Mouse (Mus musculus): ENCODE measurements around the gene Mcrip2.
"Not testable (repeated sequence)": the region's sequence is repeated elsewhere in the genome, so short reads cannot be mapped to it uniquely, and the experiment has no call there.

Mcrip2 gene

DNA sequence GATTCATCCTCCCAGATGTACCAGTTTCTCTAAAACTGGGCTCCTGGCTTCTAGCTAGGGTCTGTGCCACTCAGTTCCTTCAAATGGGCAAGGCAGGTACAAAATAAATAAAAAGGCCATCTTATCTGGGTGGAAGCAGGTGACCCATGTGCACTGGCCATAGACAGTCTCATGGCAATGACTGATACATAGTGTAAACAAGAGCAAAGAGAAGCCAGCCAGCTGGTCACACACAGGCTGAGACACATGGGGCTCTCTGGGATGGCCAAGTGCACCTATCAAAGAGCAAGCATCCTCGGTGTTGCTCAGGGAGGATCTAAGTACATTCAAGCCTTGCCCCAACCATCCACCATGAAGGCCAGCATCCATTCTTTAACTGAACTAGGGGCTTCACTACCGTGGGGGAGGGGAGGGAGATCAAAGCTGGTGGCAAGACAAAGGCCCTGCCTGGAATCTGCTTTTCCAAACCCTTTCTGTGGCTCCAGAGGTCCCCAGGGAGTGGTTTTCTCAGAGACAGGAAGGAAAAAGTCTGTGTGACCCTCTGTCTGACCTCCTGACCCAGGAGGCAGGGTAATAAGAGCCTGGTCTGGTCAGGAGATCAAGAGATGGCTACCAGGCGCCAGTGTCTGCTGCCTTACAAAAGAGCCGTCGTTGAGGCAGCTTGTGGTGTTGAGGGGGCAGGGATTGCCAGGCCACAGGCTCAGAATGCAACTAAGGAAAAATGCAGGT is 12.5 kb upstream of the Mcrip2 start:
- DNase-seq (ENCODE audit: low read depth), result no peak

GRCm38 (mm10) chr17:25880196-25880910 is 11.8 kb upstream of the Mcrip2 start, which contains the start of gene Wfikkn1:
Wfikkn1 (minus strand) TSS chr17:25880858.
- no peak for DNase-seq (ENCODE audit: low read depth)

DNA sequence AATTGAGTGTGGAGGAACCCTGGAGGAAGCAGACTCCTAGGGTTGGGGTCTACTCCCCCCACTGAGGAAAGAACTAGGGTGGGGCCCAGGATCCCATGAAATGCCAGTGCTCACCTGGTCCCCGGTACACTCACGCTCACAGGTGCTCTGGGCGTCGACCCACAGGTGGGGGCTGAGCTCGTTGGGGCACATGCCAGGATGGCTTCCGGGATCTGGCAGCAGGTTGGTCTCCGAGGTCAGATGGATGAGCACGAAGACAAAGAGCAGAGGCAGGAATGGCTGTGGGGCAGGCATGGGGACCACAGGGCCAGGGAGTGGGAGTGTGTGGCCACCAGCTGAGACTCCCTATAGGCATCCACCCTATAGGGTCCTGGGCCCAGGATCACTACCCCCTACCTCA is 11.2 kb upstream of the Mcrip2 start:
- no peak for DNase-seq (ENCODE audit: low read depth)

DNA sequence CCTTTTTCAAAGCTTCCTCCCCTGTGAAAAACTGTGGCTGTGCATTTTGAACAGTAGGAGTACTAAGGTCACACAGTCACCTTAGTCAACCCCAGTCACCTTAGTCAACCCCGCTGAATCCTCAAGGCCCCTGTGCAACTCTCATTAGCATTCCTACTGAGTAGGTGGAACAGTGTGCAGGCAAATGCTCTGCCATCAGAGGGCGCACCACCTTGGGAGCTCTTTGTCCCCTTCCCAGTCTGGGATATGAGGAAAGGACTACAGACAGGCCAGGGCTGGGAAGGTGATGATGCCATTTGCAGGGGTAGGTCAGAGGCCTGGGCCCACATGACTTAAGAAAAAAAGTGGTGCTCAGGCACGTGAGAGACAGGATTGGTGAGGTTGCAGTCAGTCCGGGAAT is 10.7 kb upstream of the Mcrip2 start:
- no peak for DNase-seq (ENCODE audit: low read depth)

GRCm38 (mm10) chr17:25878611-25879180 is 10.1 kb upstream of the Mcrip2 start:
- DNase-seq (ENCODE audit: low read depth), result no peak

DNA sequence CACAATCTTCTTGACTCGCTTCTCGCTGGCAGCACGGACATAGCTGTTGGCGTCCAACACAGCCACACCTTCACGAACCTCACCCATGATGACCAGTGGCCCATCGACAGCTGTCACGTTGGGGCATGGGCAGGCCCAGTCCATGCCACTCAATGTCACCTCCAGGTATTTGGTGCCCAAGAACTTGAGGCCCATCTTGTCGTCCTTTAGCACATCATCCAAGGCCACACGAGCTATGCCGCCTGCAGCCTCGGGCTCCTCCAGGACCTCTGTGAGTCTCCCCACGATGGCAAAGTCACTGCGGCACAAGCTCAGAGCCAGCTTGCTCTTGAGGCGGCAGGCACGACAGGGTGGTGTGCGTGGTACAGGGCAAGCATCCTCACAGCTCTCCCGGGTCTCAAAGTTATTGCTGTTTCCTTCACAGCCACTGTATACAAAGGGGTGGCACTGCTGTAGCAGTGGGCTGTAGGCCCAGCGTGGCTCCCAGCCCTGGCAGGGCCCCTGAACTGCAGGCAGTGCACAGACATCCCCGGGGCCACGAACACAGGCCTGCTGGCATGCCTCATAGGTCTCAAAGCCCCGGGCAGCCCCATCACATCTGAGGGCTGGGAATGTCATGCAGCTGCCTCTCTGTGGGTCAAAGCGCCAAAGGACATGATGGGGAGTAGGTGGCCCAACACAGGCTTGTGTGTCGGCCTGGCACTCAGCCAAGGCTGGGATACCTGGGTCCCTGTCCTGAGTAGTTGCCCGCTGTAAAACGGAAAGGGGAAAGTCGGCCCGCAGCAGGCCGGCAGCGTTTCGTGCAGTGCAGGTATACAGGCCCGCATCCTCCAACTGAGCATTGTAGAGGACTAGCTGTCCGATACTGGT is 9.4 kb upstream of the Mcrip2 start:
- no peak for DNase-seq (ENCODE audit: low read depth)

DNA sequence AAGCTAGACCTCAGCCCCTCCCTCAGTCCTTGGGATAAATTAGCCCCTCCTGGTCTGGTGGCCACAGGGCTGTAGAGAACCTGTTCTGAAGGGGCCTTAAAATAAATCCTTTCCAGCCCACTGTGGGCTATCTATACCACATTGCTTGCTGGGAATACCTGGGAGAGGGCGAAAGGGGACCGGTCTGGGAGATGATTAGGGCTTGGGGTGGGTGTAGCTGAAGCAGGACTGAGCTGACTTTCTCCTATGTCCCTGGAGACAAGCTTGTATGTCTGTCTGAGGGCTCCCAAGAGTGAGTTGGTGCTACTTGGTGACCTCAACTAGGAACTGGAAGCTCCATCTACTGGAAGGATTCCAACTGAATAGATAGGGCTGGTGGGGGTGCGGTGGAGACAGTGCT is 8.5 kb upstream of the Mcrip2 start:
- no peak for DNase-seq (ENCODE audit: low read depth)

DNA sequence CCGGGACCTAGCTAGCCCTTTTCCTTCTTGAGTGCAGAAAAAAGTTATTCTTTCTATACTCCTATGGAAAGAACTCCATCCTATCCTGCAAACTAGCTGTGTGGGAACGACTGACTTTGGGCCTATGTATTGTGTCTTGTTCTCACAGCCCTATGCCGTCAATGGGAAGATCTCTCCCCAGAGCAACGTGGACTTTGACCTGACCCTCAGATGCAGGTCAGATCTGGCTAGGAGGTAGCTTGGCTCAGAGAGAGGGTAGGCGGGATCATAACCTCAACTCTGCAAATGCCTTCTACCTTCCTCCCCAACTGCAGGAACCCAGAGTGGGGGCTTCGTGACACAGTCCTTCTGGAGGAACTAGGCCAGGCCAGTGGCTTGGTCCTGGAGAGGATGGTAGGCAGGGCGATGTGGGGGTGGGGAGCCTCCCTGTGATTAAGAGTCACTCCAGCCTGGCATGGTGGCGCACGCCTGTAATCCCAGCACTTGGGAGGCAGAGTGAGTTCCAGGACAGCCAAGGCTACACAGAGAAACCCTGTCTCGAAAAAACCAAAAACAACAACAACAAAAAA is 7.9 kb upstream of the Mcrip2 start:
- DNase-seq (ENCODE audit: low read depth), result no peak

- peak; percentile 79 for DNase-seq (ENCODE audit: low read depth)
Measured at GRCm38 (mm10) chr17:25875171-25876136, 6.9 kb upstream of the Mcrip2 start.

GRCm38 (mm10) chr17:25874721-25875170 is 6.2 kb upstream of the Mcrip2 start, which contains the start of gene Mettl26:
Mettl26 (plus strand) TSS chr17:25875074.
- DNase-seq (ENCODE audit: low read depth), result peak; percentile 88

- DNase-seq (ENCODE audit: low read depth), result no peak
Measured at GRCm38 (mm10) chr17:25874148-25874720, 5.7 kb upstream of the Mcrip2 start.

DNA sequence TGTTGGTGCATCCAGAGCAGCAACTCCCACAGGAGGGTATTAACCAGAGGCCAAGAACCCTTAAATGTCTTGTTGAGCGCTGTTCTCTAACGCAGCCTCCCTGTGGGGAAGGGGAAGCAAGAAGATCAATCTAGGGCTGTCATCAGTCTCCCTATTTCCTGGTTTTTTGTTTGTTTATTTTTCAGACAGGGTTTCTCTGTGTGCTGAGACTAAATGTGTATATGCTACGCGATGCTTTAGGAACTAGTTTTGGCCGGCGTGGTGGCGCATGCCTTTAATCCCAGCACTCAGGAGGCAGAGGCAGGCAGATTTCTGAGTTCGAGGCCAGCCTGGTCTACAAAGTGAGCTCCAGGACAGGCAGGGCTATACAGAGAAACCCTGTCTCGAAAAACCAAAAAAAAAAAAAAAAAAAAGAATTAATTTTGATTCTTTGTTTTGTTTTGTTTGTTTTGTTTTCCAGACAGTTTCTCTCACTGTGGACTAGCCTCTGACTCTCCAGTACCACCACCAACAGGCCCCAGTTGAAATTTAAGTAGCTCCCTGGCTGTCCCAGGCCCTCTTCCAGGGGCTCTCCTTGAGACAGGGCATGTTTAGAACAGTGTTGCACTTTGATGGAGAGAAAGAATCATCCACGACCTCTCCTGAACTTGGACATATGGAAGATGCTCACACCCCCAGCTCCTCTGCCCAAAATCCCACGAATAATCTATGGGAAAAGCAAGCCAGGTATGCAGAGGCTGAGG is 5.0 kb upstream of the Mcrip2 start:
- no peak for DNase-seq (ENCODE audit: low read depth)

DNA sequence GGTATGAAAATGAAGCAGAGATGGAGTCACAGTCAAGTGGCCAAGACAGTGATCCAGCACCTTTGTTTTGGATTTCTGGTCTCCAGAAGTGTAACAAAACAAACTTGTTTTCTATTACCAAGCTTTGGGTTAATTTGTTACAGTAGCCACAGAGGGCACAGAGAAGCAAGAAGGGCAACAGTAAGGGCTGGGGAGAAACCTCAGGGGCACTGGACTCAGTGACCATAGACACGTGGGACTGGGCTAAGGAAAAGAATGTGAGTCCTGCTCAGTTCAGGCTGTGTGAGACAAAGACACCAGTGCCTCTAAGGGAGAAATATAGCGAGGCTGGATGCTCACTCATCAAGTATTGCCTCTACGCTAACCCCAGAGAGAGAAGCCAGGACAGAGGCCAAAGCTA is 4.1 kb upstream of the Mcrip2 start:
- DNase-seq (ENCODE audit: low read depth), result no peak

DNA sequence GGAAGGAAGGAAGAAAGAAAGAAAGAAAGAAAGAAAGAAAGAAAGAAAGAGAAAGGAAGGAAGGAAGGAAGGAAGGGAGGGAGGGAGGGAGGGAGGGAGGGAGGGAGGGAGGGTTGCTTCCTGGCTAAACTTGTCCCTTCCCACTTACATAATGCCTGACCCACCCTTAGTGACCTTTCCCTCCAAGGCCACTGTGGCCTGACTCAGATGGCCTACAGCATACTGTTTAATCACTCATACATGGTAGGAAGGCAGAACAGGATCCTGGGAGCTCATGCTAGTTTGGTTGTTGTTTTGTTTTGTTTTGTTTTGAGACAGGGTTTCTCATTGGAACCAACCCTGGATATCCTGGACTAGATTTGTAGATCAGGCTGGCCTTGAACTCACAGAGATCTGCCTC is 3.0 kb upstream of the Mcrip2 start:
- DNase-seq (ENCODE audit: low read depth), result not testable (repeated sequence)

DNA sequence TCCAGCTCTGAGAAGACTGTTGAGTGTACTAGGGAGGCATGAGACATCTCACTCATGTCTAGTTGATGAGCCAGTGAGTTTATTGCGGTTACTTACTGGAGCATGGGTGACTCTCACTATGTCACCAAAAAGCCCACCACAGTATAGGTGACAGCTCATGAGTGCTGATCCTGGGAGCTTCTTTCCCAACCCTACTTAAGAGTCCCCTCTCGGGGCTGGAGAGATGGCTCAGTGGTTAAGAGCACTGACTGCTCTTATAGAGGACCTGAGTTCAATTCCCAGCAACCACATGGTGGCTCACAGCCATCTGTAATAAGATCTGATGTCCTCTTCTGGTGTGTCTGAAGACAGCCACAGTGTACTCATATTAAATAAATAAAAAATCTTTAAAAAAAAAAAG is 1.4 kb upstream of the Mcrip2 start:
- DNase-seq (ENCODE audit: low read depth), result no peak

DNA sequence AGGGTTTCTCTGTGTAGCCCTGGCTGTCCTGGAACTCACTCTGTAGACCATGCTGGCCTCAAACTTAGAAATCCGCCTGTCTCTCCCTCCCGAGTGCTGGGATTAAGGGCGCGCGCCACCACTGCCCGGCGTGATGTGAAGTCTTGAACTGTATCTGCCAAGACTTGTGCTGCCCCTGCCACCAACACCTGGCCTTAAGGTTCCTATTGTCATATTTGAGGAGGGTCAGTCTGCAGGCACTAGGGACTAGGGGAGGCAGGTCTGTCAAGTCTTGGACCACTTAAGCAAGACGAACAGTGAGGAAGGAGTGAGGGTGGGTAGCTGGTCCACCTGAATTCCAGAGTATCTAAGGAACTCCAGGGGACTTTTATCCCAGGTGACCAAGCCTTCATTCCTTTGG is 934 bp upstream of the Mcrip2 start:
- DNase-seq (ENCODE audit: low read depth), result no peak

DNA sequence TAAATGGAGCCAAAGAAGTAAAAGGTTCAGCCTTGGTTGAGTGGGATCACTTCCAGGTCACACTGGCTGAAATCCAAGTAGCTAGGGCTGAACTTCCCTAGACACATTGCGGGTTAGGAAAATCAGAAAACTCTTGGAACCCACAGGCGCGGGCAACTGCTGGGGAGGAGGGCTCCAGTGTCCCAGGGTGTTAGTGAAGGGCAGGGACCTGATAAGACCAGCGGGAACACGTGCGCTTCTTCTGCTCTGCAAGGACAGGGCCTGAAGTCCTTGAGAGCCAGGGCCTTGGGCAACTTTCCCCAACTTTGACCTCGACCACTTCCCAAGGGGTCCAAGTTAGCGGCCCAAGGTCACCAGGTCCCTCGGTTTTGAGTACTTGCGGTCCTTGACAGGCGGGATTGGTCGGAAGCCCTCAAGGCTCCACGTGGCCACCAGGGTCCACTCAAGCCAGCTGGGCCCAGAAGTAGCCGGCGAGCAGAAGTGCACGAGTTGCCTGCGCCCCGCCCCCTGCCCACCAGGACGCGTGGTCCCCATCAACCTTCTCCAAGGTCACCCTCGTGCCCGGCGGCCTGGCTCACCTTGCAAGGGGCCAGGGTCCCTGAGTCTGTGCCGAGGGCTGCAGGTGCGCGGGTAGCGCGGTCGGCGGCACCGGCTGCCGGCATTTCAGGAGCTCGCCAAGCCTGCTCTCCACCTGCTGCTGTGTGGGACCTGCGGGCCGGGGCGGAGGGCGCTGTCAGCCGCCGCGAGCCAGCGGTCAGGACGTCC is 546 bp downstream of the Mcrip2 start:
- no peak for DNase-seq (ENCODE audit: low read depth)

DNA sequence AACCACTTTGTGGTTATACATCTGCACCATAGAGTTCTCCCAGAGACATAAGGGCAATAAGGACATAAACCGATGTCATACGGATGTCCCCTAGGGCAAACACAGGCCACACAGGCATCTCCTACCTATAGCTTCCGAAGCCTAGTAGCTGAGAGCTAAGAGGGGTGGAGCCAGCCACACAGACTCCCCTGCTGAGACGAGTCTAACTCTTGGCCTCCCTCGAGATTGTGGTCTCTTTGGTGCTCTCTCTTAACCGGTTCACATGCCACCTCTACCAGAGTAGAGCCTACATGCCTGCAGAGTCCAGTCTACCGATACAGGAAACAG is 1.1 kb downstream of the Mcrip2 start:
- no peak for DNase-seq (ENCODE audit: low read depth)

- DNase-seq (ENCODE audit: low read depth), result no peak
Measured at GRCm38 (mm10) chr17:25866172-25866571, 2.4 kb downstream of the Mcrip2 start.

Measured in c-Kit-positive CD71-positive TER-119-negative erythroid progenitor cells, embryonic 14.5 days (primary cell).